Mouse (Mus musculus) spleen, postnatal 10 days (tissue): ENCODE results near the gene Cpm.
"Not testable (repeated sequence)": the region's sequence is repeated elsewhere in the genome, so short reads cannot be mapped to it uniquely, and the experiment has no call there.

ENCODE experiments used
- DNase-seq, 2 experiments: peaks; one replicate each; pipeline ENCODE4 v3.0.0; 2021 to 2022; ENCODE audit warnings: low spot score in 2 of 2

The Cpm gene

GRCm38 (mm10) chr10:117717583-117717982, 88.3 kb downstream of the Cpm start:
- DNase-seq: no peak

GRCm38 (mm10) chr10:117718161-117719119, 89.1 kb downstream of the Cpm start:
- no peak for DNase-seq

GRCm38 (mm10) chr10:117724136-117724718, 94.9 kb downstream of the Cpm start:
- DNase-seq: no peak

- DNase-seq: no peak
Observed at GRCm38 (mm10) chr10:117724804-117725361, 95.6 kb downstream of the Cpm start.

GRCm38 (mm10) chr10:117725671-117726070, 96.4 kb downstream of the Cpm start:
- no peak for DNase-seq

- no peak for DNase-seq
Observed at GRCm38 (mm10) chr10:117726350-117726749, 97.0 kb downstream of the Cpm start.

GRCm38 (mm10) chr10:117726888-117727385, 97.6 kb downstream of the Cpm start:
- no peak for DNase-seq

GRCm38 (mm10) chr10:117727518-117728110, 98.3 kb downstream of the Cpm start:
- no peak for DNase-seq

GRCm38 (mm10) chr10:117728574-117728973, 99.3 kb downstream of the Cpm start:
- no peak for DNase-seq

GRCm38 (mm10) chr10:117729139-117729814, 100.0 kb downstream of the Cpm start:
- DNase-seq: no peak

- no peak for DNase-seq
Observed at GRCm38 (mm10) chr10:117730140-117730539, 100.8 kb downstream of the Cpm start.

GRCm38 (mm10) chr10:117730637-117731203, 101.4 kb downstream of the Cpm start:
- DNase-seq: no peak

- DNase-seq: peak in 1 of 2 experiments; percentile 65
Observed at GRCm38 (mm10) chr10:117731244-117732101, 102.2 kb downstream of the Cpm start.

GRCm38 (mm10) chr10:117732184-117732583, 102.9 kb downstream of the Cpm start:
- DNase-seq: peak in 1 of 2 experiments; percentile 66

GRCm38 (mm10) chr10:117732962-117733592, 103.8 kb downstream of the Cpm start:
- no peak for DNase-seq

- DNase-seq: not testable (repeated sequence)
Observed at GRCm38 (mm10) chr10:117733626-117734025, 104.3 kb downstream of the Cpm start.

GRCm38 (mm10) chr10:117734104-117734852, 105.0 kb downstream of the Cpm start:
- not testable (repeated sequence) for DNase-seq

- not testable (repeated sequence) for DNase-seq
Observed at GRCm38 (mm10) chr10:117735396-117735795, 106.1 kb downstream of the Cpm start.

- DNase-seq: no peak
Observed at GRCm38 (mm10) chr10:117736573-117736972, 107.3 kb downstream of the Cpm start.
